Mouse (Mus musculus): ENCODE measurements around the gene Smarcd1. TPM values are rescaled to one million over a fixed set of nuclear protein-coding genes. Genes with fewer than 3 reads are reported as not detected.

Smarcd1 gene
- polyA plus RNA-seq, 1 experiment from 2014 or later: 7.1 TPM

DNA sequence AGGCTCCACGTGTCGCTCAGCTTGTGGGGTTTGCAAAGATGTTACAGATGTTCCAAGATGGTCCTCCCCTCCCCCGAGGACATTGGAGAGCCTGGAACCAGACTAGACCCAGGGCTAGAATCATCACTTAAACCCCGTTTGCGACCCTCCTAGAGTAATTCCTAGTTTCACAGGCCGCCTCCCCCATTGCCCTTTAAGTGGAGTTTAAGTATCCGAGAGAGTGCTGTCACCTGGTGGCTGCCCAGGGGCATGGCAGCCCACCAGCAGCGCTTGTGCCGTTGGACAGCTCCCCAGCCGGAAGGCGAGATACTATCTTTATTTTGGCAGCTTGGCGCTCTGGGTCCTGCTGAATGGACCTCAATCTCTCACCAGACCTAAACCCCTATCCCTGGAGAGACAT lies 33.0 kb upstream of the Smarcd1 start:
- no peak for ATAC-seq (ENCODE audit: low read depth)

GRCm38 (mm10) chr15:99669392-99669791 lies 32.5 kb upstream of the Smarcd1 start:
- WGBS (ENCODE audit: insufficient replicate concordance): 0% methylated on average over 1 of the region's 1 CpGs
- Histone ChIP-seq H3K4me1 (replicated peaks) (peaks cover 27% of the 10 kb centered on the region), H3K9me3 (replicated peaks) (no peaks in the 10 kb centered on the region)

More for the DNA sequence above, 33.0 kb upstream of the Smarcd1 start:
- WGBS (ENCODE audit: insufficient replicate concordance): 4% methylated on average over 12 of the region's 12 CpGs
- H3K4me3 ChIP-seq (replicated peaks): no peak overlapping the region
- H3K27ac ChIP-seq: no peak overlapping the region
- H3K9ac ChIP-seq: no peak overlapping the region
- H3K36me3 ChIP-seq: no peaks in the 10 kb centered on the region
- H3K4me1 ChIP-seq (replicated peaks): peaks cover 33% of the 10 kb centered on the region
- peaks cover 95% of the 10 kb centered on the region for H3K27me3 ChIP-seq
- DNase-seq: peak; percentile 32
- no peak overlapping the region for H3K4me2 ChIP-seq
- H3K9me3 ChIP-seq (replicated peaks): no peaks in the 10 kb centered on the region

DNA sequence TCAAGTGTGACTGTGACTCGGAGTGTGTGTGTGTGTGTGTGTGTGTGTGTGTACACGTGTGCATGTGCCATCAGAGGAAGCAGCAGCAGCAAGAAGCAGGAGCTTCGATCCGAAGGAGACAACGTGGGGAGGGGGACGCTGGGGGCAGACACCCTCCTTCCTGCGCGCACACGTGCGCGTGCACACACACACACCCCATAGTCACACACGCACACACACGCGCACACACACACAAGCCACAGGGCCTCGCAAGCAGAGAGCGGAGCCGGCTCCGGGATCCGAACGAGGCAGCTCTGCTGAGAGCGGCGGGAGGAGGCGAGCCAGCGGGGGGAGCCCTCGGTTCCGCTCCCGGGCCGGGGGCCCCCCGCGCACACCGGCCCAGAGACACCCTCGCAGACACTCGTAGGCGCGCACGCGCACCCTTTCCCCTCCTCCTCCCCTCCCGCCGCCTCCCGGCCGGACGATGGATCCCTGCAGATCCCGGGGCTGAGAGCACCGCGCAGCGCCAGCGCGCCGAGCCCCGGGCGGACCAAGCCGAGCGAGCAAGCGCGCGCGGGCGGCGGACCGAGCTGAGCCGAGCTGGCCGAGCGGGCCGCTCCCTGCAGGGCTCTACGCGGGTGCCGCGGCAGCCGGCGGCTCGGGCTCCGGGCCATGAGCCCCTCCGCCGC lies 31.6 kb upstream of the Smarcd1 start, which contains the start of gene Asic1:
Asic1 (plus strand) TSS at position 215 of the 668 bp plus-strand sequence.
- H3K4me3 ChIP-seq (replicated peaks): peak within 1 kb of the TSS; percentile 45
- DNase-seq: no peak
- peaks cover 19% of the 10 kb centered on the region for H3K4me1 ChIP-seq (replicated peaks)
- no peaks in the 10 kb centered on the region for H3K36me3 ChIP-seq
- H3K27ac ChIP-seq: no peak within 1 kb of the TSS
- peak within 1 kb of the TSS; percentile 59 for H3K4me2 ChIP-seq
- ATAC-seq (ENCODE audit: low read depth): peak; percentile 57
- H3K9ac ChIP-seq: no peak within 1 kb of the TSS
- WGBS (ENCODE audit: insufficient replicate concordance): under 1% methylated on average over 46 of the region's 74 CpGs
- H3K27me3 ChIP-seq: peaks cover 99% of the 10 kb centered on the region
- H3K9me3 ChIP-seq (replicated peaks): no peaks in the 10 kb centered on the region

More at GRCm38 (mm10) chr15:99669392-99669791, 32.5 kb upstream of the Smarcd1 start:
- Histone ChIP-seq H3K36me3 (no peaks in the 10 kb centered on the region), H3K4me2 (no peak overlapping the region), H3K4me3 (replicated peaks) (no peak overlapping the region), H3K27ac (no peak overlapping the region), H3K9ac (no peak overlapping the region), H3K27me3 (peaks cover 97% of the 10 kb centered on the region)
- DNase-seq (no peak), ATAC-seq (ENCODE audit: low read depth) (no peak)

DNA sequence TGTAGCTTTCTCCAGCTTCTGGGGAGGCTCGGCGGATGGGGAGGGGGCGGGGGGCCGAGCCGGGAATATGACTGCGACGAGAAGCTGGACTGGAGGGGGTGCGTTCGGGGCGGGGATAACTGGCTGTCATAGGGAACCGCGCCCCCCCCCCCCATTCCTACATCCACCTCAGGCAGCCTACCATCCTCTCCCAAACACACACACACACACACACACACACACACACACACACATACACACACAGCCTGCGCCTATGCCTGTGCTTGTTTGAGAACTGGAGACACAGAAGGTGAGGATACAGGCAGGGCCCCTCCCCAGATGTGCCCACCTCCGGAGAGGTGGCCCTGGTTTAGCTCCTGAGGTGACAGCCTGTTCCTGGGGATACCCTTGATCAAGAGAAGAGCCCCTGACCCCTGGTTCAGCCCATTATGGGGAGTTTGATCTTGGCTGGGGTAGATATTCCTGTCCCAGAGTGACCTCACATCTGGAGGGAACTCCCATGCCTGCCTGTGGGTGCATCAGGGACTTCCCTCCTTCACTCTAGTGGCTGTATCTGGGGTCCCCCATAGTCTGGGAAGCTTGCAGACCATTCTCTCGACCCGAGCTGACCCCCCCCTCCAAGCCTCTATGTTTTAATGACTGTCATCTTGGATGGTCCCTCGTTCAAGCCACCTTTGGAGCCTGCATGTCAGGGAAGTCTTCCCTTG lies 30.8 kb upstream of the Smarcd1 start:
- 12% methylated on average over 9 of the region's 17 CpGs for WGBS (ENCODE audit: insufficient replicate concordance)
- no peak for ATAC-seq (ENCODE audit: low read depth)
- H3K4me3 ChIP-seq (replicated peaks): peak overlapping the region; percentile 45
- H3K9ac ChIP-seq: no peak overlapping the region
- peaks cover 99% of the 10 kb centered on the region for H3K27me3 ChIP-seq
- H3K27ac ChIP-seq: no peak overlapping the region
- no peaks in the 10 kb centered on the region for H3K36me3 ChIP-seq
- H3K4me1 ChIP-seq (replicated peaks): peaks cover 11% of the 10 kb centered on the region
- peak overlapping the region; percentile 59 for H3K4me2 ChIP-seq
- DNase-seq: no peak
- no peaks in the 10 kb centered on the region for H3K9me3 ChIP-seq (replicated peaks)

- Histone ChIP-seq H3K4me2 (no peak overlapping the region), H3K36me3 (no peaks in the 10 kb centered on the region), H3K4me1 (replicated peaks) (peaks cover 7% of the 10 kb centered on the region; the same call in 1 of the 2 replicates), H3K27ac (no peak overlapping the region), H3K27me3 (peaks cover 99% of the 10 kb centered on the region), H3K9me3 (replicated peaks) (no peaks in the 10 kb centered on the region), H3K9ac (no peak overlapping the region), H3K4me3 (replicated peaks) (no peak overlapping the region)
- no peak for ATAC-seq (ENCODE audit: low read depth)
- no peak for DNase-seq
- 65% methylated on average over 14 of the region's 14 CpGs for WGBS (ENCODE audit: insufficient replicate concordance)
These were observed 30.1 kb upstream of the Smarcd1 start for GRCm38 (mm10) chr15:99671783-99672182.

DNA sequence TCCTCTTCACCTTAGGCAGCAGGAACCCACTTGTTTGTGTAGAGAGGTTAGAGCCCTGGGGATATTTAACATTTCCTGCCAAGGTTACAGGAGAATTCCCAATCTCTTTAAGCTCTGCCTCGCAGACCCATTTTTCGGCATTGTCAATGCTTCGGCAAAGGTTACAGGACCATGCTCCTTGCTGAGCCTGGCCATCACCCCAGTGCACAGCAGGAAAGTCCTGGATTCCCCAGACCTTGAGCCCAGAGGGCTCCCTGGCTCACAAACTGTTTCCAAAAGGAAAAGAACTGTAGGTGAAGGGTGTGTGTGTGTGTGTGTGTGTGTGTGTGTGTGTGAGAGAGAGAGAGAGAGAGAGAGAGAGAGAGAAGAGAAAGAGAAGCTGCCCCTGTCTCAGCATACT lies 27.1 kb upstream of the Smarcd1 start:
- Histone ChIP-seq H3K4me2 (no peak overlapping the region), H3K4me3 (replicated peaks) (no peak overlapping the region), H3K4me1 (replicated peaks) (peaks cover 10% of the 10 kb centered on the region), H3K27ac (no peak overlapping the region), H3K9me3 (replicated peaks) (no peaks in the 10 kb centered on the region), H3K9ac (no peak overlapping the region), H3K27me3 (peaks cover 94% of the 10 kb centered on the region), H3K36me3 (no peaks in the 10 kb centered on the region)
- ATAC-seq (ENCODE audit: low read depth) (no peak), DNase-seq (no peak)
- 61% methylated on average over 3 of the region's 3 CpGs for WGBS (ENCODE audit: insufficient replicate concordance)

DNA sequence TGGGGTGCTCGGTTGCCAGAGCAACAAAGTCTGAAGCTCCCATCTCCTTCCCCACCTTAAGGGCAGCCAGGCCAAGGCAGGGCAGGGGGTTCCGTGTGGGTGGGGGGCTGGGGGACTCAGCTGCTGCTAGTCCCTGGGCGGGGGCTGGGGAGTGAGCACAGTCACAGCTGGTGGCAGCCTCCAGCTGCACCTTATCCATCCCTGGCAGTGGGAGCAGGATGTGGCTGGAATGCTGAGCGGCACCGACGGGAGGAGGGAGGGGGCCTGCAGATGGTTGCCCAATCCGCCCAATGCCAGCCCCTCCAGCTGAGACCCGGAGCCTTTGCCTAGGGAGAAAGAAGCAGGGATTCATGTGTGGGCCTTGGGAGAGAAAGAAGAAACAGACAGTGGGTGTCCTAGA lies 24.8 kb upstream of the Smarcd1 start:
- Histone ChIP-seq H3K27ac (no peak overlapping the region), H3K4me2 (no peak overlapping the region), H3K9ac (no peak overlapping the region), H3K4me1 (replicated peaks) (peaks cover 6% of the 10 kb centered on the region), H3K9me3 (replicated peaks) (no peaks in the 10 kb centered on the region), H3K27me3 (peaks cover 84% of the 10 kb centered on the region), H3K4me3 (replicated peaks) (no peak overlapping the region), H3K36me3 (no peaks in the 10 kb centered on the region)
- 55% methylated on average over 8 of the region's 8 CpGs for WGBS (ENCODE audit: insufficient replicate concordance)
- ATAC-seq (ENCODE audit: low read depth) (no peak), DNase-seq (no peak)

DNA sequence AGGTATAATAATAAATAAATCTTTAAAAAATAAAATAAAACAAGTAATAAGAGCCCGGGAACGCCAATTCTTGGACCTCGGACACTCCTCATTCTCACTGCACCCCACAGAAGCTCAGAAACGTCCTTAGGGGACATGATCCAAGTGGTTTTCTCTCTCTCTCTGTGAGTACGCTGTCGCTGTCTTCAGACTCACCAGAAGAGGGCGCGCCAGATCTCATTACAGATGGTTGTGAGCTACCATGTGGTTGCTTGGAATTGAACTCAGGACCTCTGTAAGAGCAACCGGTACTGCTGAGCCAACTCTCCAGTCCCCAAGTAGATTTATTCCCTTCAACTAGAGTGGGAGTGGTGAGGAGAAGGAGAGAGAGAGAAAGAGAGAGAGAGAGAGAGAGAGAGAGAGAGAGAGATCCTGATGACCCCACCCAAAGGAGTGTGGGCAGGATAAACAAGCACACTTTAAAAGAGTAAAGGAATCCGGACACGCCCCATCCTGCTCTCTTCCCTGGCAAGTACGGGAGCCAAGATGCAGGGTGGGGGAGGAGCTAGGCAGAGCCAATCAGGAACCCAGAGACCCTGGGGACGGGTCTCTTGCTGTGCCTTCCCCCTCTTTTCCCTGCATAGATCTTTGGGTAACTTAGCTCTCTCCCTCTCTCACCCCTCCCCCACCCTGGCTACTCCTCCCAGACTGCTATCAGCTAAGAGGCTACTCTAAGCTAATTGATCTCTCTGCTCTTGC lies 23.7 kb upstream of the Smarcd1 start:
- Histone ChIP-seq H3K36me3 (no peaks in the 10 kb centered on the region), H3K27ac (no peak overlapping the region), H3K9me3 (replicated peaks) (no peaks in the 10 kb centered on the region), H3K4me2 (no peak overlapping the region), H3K4me1 (replicated peaks) (peaks cover 6% of the 10 kb centered on the region), H3K4me3 (replicated peaks) (no peak overlapping the region), H3K27me3 (peaks cover 72% of the 10 kb centered on the region), H3K9ac (no peak overlapping the region)
- 11% methylated on average over 13 of the region's 13 CpGs for WGBS (ENCODE audit: insufficient replicate concordance)
- no peak for DNase-seq
- ATAC-seq (ENCODE audit: low read depth): no peak

DNA sequence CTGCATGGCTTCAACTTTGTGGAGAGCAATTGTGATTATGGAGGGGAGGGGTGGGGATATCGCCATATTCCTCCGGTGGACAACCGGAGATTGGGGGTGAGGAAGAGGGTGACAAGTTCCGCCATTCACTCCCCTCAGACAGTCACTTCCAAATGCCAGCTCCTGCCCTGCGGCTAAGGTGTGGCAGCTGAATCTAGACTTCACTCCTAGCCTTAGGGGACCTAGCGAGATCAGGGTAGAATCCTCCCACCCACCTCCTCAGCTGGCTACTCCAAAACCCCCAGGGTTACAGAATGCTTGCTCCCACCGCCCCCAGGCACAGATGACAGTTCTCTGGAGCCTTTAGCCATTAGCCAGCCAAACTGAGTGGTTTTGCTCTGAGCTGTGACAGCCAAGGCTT lies 22.9 kb upstream of the Smarcd1 start:
- H3K27ac ChIP-seq: no peak overlapping the region
- no peaks in the 10 kb centered on the region for H3K36me3 ChIP-seq
- ATAC-seq (ENCODE audit: low read depth) (no peak), DNase-seq (no peak)
- 63% methylated on average over 7 of the region's 7 CpGs for WGBS (ENCODE audit: insufficient replicate concordance)
- peaks cover 6% of the 10 kb centered on the region for H3K4me1 ChIP-seq (replicated peaks)
- H3K9ac ChIP-seq: no peak overlapping the region
- no peaks in the 10 kb centered on the region for H3K9me3 ChIP-seq (replicated peaks)
- no peak overlapping the region for H3K4me2 ChIP-seq
- H3K27me3 ChIP-seq: peaks cover 65% of the 10 kb centered on the region
- H3K4me3 ChIP-seq (replicated peaks): no peak overlapping the region

DNA sequence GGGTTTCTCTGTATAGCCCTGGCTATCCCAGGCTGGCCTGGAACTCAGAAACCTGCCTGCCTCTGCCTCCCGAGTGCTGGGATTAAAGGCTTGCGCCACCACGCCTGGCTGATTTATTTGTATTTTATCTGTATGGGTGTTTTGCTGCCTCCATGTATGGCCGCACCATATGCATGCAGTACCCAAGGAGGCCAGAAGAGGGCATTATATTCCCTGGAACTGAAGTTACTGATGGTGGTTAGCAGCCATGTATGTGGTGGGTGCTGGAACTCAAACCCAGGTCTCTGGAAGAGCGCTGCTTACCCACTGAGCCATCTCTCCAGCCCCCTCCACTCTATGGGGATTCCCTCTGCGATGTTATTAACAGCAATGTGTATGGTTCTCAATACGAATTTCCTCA lies 19.0 kb upstream of the Smarcd1 start:
- 74% methylated on average over 7 of the region's 7 CpGs for WGBS (ENCODE audit: insufficient replicate concordance)

GRCm38 (mm10) chr15:99684156-99684555 lies 17.8 kb upstream of the Smarcd1 start:
- no peak for ATAC-seq (ENCODE audit: low read depth)
- Histone ChIP-seq H3K9ac (no peak overlapping the region), H3K4me1 (replicated peaks) (no peaks in the 10 kb centered on the region), H3K4me3 (replicated peaks) (no peak overlapping the region), H3K4me2 (no peak overlapping the region), H3K36me3 (no peaks in the 10 kb centered on the region), H3K9me3 (replicated peaks) (no peaks in the 10 kb centered on the region), H3K27me3 (peaks cover 25% of the 10 kb centered on the region), H3K27ac (no peak overlapping the region)
- 74% methylated on average over 5 of the region's 5 CpGs for WGBS (ENCODE audit: insufficient replicate concordance)
- DNase-seq: no peak

More for the DNA sequence above, 19.0 kb upstream of the Smarcd1 start:
- no peaks in the 10 kb centered on the region for H3K9me3 ChIP-seq (replicated peaks)
- ATAC-seq (ENCODE audit: low read depth) (no peak), DNase-seq (no peak)
- H3K4me1 ChIP-seq (replicated peaks): peaks cover 6% of the 10 kb centered on the region
- no peaks in the 10 kb centered on the region for H3K36me3 ChIP-seq
- no peak overlapping the region for H3K4me3 ChIP-seq (replicated peaks)
- no peak overlapping the region for H3K27ac ChIP-seq
- H3K4me2 ChIP-seq: no peak overlapping the region
- peaks cover 38% of the 10 kb centered on the region for H3K27me3 ChIP-seq
- no peak overlapping the region for H3K9ac ChIP-seq

Data from liver, embryonic 13.5 days (tissue).